Mouse (Mus musculus): ENCODE measurements around the gene Adssl1. TPM values are rescaled to one million over a fixed set of nuclear protein-coding genes. Genes with fewer than 3 reads are reported as not detected.

Gene Adssl1
- polyA plus RNA-seq, 1 experiment from 2014 or later = 4.7 TPM

DNA sequence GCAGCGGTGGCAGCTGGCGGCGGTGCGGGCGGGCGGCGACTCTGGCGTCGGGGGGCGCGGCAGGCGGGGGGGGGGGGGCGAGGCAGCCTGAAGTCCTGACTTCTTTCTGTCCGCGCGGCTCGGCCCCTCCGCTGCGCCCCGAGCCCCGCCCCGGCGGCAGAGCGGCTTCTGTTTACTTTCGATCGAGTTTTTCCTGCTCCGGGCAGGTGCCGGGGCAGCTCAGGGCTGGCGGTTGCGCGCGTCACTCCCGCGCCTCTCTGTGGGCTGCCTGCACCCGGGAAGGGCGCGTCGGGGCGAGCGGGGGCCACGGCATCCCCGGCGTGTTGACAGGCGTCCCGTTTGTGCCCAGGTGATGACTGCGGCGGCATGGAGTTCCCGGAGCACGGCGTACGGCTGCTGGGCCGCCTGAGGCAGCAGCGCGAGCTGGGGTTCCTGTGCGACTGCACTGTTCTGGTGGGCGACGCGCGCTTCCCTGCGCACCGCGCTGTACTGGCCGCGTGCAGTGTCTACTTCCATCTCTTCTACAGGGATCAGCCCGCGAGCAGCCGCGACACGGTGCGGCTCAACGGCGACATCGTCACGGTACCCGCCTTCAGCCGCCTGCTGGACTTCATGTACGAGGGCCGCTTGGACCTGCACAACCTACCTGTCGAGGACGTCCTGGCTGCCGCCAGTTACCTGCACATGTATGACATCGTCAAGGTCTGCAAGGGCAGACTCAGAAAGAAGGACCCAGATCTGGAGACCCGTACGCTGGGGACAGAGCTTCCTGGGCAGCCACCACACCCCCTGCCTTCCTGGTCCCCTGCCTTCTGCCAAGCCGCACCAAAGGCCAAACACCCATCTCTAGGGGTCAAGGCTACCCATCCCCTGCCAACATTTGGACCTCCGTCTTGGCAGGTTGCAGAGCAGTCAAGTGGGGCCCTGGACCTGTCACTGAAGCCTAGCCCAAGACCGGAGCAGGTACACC, 59.5 kb downstream of the Adssl1 start:
- H3K4me3 ChIP-seq (ENCODE audit: low read depth, low read length) = peak overlapping the region; percentile 72
- TF ChIP-seq CTCF (IDR thresholded peaks at IDR 0.05; ENCODE audit: low read depth) (no peak), EP300 (optimal IDR thresholded peaks at IDR 0.05) (no peak)
- 0 out of 2 replicates have a peak, but pooled peaks cover 4% of the 10 kb centered on the region for H3K4me1 ChIP-seq (replicated peaks; ENCODE audit: control insufficient read depth, insufficient read depth)
- H3K27ac ChIP-seq (replicated peaks) = peak overlapping the region; percentile 97
- no peaks in the 10 kb centered on the region for H3K9me3 ChIP-seq (ENCODE audit: control insufficient read depth, low read length)
- WGBS = 7% methylated on average over 70 of the region's 87 CpGs
- ATAC-seq (ENCODE audit: low FRiP score, low TSS enrichment) (peak; percentile 79), DNase-seq (ENCODE audit: low spot score) (peak; percentile 93)
- H3K36me3 ChIP-seq (ENCODE audit: control insufficient read depth, insufficient read depth, low read length) = peaks cover 4% of the 10 kb centered on the region; the same call in 1 of the 2 replicates
- H3K27me3 ChIP-seq (ENCODE audit: control insufficient read depth, insufficient read depth, low read length) = no peaks in the 10 kb centered on the region
- H3K4me2 ChIP-seq (replicated peaks; ENCODE audit: low read depth) = peak overlapping the region; percentile 95
- H3K9ac ChIP-seq (ENCODE audit: low read length) = peak overlapping the region; percentile 87

DNA sequence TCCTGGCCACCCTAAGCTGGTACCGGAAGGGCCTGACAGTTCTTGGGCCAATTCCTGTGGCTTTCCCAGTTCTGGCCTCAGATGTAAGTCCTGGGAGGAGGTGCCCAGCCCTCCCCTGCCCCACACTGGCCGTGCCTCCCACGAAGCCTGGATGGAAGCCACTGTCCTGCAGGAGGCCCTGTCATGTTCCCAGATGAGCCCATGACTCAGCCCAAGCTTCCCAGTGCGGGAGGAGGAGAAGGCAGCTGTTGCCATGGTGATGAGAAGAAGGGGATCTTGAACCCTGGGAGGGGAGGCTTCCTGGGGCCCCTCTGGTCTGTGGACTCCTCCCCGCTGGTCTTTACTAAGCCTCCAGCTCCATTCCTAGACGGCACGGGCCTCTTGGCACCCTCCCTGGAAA, 63.5 kb downstream of the Adssl1 start:
- ATAC-seq (ENCODE audit: low FRiP score, low TSS enrichment) (no peak), DNase-seq (ENCODE audit: low spot score) (no peak)
- TF ChIP-seq EP300 (optimal IDR thresholded peaks at IDR 0.05) (no peak), CTCF (IDR thresholded peaks at IDR 0.05; ENCODE audit: low read depth) (no peak)
- H3K36me3 ChIP-seq (ENCODE audit: control insufficient read depth, insufficient read depth, low read length) = peaks cover 4% of the 10 kb centered on the region; the same call in 1 of the 2 replicates
- H3K9me3 ChIP-seq (ENCODE audit: control insufficient read depth, low read length) = no peaks in the 10 kb centered on the region
- H3K27me3 ChIP-seq (ENCODE audit: control insufficient read depth, insufficient read depth, low read length) = no peaks in the 10 kb centered on the region
- no peak overlapping the region for H3K27ac ChIP-seq (replicated peaks)
- H3K4me2 ChIP-seq (replicated peaks; ENCODE audit: low read depth) = no peak overlapping the region
- no peak overlapping the region for H3K4me3 ChIP-seq (ENCODE audit: low read depth, low read length)
- no peak overlapping the region for H3K9ac ChIP-seq (ENCODE audit: low read length)
- no peaks in the 10 kb centered on the region for H3K4me1 ChIP-seq (replicated peaks; ENCODE audit: control insufficient read depth, insufficient read depth)
- WGBS = 50% methylated on average over 7 of the region's 7 CpGs

DNA sequence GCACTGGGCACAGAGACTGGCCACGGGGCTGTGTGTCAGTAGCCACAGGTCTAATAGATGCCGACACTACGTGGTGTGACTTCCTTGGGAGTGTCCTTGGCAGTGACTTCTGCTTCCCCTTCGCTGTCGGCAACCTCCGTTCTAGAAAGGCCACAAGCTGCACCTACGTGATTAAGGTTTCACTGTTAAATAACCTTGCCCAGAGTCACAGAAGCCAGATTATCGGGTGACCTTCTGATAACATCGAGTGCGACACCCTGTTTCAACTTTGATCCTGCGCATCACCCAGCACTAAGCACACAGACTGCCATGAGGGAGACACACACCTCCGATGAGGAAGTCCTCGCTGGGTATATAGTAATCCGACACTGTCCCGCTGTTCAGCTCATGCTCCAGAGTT, 68.6 kb downstream of the Adssl1 start:
- Histone ChIP-seq H3K9ac (ENCODE audit: low read length) (0 out of 2 replicates have a peak overlapping the region, but pooled peaks have one; percentile 18), H3K4me3 (ENCODE audit: low read depth, low read length) (no peak overlapping the region), H3K9me3 (ENCODE audit: control insufficient read depth, low read length) (no peaks in the 10 kb centered on the region), H3K36me3 (ENCODE audit: control insufficient read depth, insufficient read depth, low read length) (no peaks in the 10 kb centered on the region), H3K4me1 (replicated peaks; ENCODE audit: control insufficient read depth, insufficient read depth) (peaks cover 5% of the 10 kb centered on the region; the same call in 1 of the 2 replicates), H3K27me3 (ENCODE audit: control insufficient read depth, insufficient read depth, low read length) (no peaks in the 10 kb centered on the region), H3K4me2 (replicated peaks; ENCODE audit: low read depth) (no peak overlapping the region), H3K27ac (replicated peaks) (no peak overlapping the region)
- DNase-seq (ENCODE audit: low spot score) (peak; percentile 39), ATAC-seq (ENCODE audit: low FRiP score, low TSS enrichment) (peak; percentile 59)
- TF ChIP-seq EP300 (optimal IDR thresholded peaks at IDR 0.05) (no peak), CTCF (IDR thresholded peaks at IDR 0.05; ENCODE audit: low read depth) (no peak)
- WGBS = 40% methylated on average over 15 of the region's 15 CpGs

Small RNA genes within 50 kb of the gene (microRNA-seq; reads per million reads assigned to microRNA genes)
- 0.96 reads per million for gene Mir6939

Other genes with a start within 250 kb of the Adssl1 start
- not detected in 2 replicates for gene A530016L24Rik, start 130.6 kb upstream of the Adssl1 start, polyA plus RNA-seq (2015; fragmentation: Nextera tagmentation; extraction: Ambion mirVana)
- gene Tmem179, start 103.3 kb upstream of the Adssl1 start, polyA plus RNA-seq (2015; fragmentation: Nextera tagmentation; extraction: Ambion mirVana) = 1.5 and 1.7 TPM in 2 replicates
- gene Inf2, start 31.3 kb upstream of the Adssl1 start, polyA plus RNA-seq (2015; fragmentation: Nextera tagmentation; extraction: Ambion mirVana) = 1.5 and 2.0 TPM in 2 replicates
- 91.5 and 97.1 TPM in 2 replicates for gene Siva1, start 24.6 kb downstream of the Adssl1 start, polyA plus RNA-seq (2015; fragmentation: Nextera tagmentation; extraction: Ambion mirVana)
- 84.5 and 98.2 TPM in 2 replicates for gene Akt1, start 54.8 kb downstream of the Adssl1 start, polyA plus RNA-seq (2015; fragmentation: Nextera tagmentation; extraction: Ambion mirVana)
- gene Zbtb42, start 58.8 kb downstream of the Adssl1 start, polyA plus RNA-seq (2015; fragmentation: Nextera tagmentation; extraction: Ambion mirVana) = 11.3 and 12.1 TPM in 2 replicates
- 20.7 and 21.2 TPM in 2 replicates for gene Cep170b, start 100.4 kb downstream of the Adssl1 start, polyA plus RNA-seq (2015; fragmentation: Nextera tagmentation; extraction: Ambion mirVana)
- gene Pld4, start 140.6 kb downstream of the Adssl1 start, polyA plus RNA-seq (2015; fragmentation: Nextera tagmentation; extraction: Ambion mirVana) = 9.6 and 9.8 TPM in 2 replicates
- 5.4 and 6.3 TPM in 2 replicates for gene Ahnak2, start 182.6 kb downstream of the Adssl1 start, polyA plus RNA-seq (2015; fragmentation: Nextera tagmentation; extraction: Ambion mirVana)
- 6.8 and 7.0 TPM in 2 replicates for gene Clba1, start 188.9 kb downstream of the Adssl1 start, polyA plus RNA-seq (2015; fragmentation: Nextera tagmentation; extraction: Ambion mirVana)
- 37.5 and 41.6 TPM in 2 replicates for gene Cdca4, start 209.4 kb downstream of the Adssl1 start, polyA plus RNA-seq (2015; fragmentation: Nextera tagmentation; extraction: Ambion mirVana)
- 0.10 and 0.11 TPM in 2 replicates for gene Gpr132, start 248.2 kb downstream of the Adssl1 start, polyA plus RNA-seq (2015; fragmentation: Nextera tagmentation; extraction: Ambion mirVana)